Mouse (Mus musculus) thymus, postnatal 36 days (tissue): ENCODE results near the gene Hs1bp3.

Source experiments
- DNase-seq, 2 experiments: peaks; one replicate each; pipeline ENCODE4 v3.0.0; 2022; ENCODE audit warnings: mixed read lengths in 2 of 2

Hs1bp3 gene

DNA sequence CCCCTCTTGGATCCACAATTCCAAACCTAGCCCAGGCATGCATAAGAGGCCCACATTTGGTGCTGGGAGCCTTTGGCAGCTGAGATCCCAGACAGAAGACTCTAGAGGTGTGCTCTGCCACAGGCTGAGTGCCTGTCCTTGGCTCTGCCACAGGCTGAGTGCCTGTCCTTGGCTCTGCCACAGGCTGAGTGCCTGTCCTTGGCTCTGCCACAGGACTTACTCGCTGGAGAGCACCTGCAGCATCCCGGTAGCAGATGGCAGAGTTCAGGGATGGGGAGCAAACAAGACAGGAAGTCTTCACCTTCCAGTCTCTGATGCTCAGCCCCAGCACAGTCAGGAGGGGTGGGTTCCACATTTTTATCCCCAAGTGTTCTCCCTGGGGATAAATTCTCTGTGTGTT, 8.0 kb upstream of the Hs1bp3 start:
- DNase-seq, result no peak

DNA sequence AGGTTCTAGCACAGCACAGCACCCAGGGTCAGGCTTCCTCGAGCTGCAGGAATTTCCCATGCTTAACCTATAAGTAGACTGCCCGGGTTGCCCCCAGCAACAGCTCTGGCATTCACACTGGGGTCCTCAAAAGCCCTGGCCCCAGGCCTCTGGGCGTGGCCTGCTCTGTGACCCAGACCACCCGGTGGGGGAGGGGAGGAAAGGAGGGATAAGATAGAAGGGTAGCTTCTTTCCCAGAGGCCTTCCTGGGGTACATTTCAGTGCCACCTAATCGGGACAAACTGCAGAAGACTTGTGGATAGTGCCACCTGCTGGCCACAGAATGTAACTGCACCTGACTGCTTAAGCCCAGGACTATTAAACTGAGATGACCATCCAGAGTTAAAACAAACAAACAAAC, 6.8 kb upstream of the Hs1bp3 start:
- DNase-seq, result peak; percentile 41 to 45

- DNase-seq, result no peak
Measured at GRCm38 (mm10) chr12:8306910-8307309, 6.3 kb upstream of the Hs1bp3 start.

DNA sequence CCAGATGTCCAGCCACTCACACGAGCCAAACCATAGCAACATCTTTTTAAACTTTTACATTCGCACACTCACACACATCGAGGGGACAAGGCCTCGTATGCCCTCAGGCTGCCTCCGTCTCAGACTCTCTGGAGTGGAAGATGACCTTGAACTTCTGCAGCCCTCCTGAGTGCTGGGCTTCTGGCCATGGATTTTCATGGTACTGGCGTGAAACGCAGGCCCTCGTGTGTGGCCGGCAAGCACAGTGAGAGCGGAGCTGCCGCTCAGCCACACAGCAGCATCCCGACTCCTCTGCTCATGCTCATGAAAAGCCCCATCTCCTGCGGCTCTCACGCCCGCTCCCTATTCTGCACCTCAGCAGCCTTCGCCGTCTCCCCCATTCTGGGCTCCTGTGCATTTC, 2.2 kb upstream of the Hs1bp3 start:
- no peak for DNase-seq

- no peak for DNase-seq
Measured at GRCm38 (mm10) chr12:8312266-8312665, 966 bp upstream of the Hs1bp3 start.

GRCm38 (mm10) chr12:8313773-8314172, 541 bp downstream of the Hs1bp3 start:
- DNase-seq, result no peak

DNA sequence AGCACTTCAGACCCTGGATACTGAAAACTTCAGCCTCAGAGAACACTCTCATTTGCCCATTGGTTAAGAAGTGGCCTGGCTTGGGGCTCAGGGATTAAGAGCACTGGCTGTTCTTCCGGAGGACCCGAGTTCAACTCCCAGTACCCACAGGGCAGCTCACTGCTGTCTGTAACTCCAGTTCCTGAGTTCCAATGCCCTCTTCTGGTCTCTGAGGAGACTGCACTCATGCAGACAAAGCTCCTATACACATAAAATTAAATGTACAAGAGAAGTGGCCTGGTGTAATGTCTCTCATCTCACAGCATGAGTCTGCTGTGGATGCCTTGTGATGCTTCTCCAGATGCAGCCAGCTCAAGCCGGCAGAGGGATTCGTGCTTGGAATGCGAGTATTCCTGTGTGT, 3.3 kb downstream of the Hs1bp3 start:
- DNase-seq, result no peak

- DNase-seq, result peak; percentile 55 to 67
Measured at GRCm38 (mm10) chr12:8320084-8320713, 7.0 kb downstream of the Hs1bp3 start.

GRCm38 (mm10) chr12:8321506-8321905, 8.3 kb downstream of the Hs1bp3 start:
- DNase-seq, result no peak

GRCm38 (mm10) chr12:8324086-8324485, 10.9 kb downstream of the Hs1bp3 start:
- DNase-seq, result no peak

- no peak for DNase-seq
Measured at GRCm38 (mm10) chr12:8325245-8325942, 12.2 kb downstream of the Hs1bp3 start.

- DNase-seq, result no peak
Measured at GRCm38 (mm10) chr12:8325943-8326522, 12.8 kb downstream of the Hs1bp3 start.

- peak; percentile 83 to 87 for DNase-seq
Measured at GRCm38 (mm10) chr12:8326825-8327674, 13.8 kb downstream of the Hs1bp3 start.

DNA sequence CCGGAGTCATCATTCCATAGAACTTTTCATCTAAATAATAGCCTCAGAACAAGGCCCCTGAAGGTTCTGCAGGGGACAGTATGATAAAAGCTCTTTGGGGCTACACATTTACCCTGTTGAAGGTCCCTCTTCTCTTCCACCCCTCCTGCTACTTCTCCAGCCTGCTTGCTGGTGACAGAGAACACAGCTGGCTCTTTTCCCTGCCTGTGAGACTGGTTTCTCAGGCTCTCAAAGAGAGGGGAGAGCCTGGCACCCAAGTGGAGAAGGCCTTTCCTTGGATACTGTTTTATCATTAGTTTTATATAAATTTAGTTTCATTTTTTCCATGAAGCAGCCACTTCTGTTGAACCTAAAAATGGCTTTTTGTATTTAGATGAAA, 14.4 kb downstream of the Hs1bp3 start:
- no peak for DNase-seq

GRCm38 (mm10) chr12:8329236-8329635, 16.0 kb downstream of the Hs1bp3 start:
- DNase-seq, result no peak

DNA sequence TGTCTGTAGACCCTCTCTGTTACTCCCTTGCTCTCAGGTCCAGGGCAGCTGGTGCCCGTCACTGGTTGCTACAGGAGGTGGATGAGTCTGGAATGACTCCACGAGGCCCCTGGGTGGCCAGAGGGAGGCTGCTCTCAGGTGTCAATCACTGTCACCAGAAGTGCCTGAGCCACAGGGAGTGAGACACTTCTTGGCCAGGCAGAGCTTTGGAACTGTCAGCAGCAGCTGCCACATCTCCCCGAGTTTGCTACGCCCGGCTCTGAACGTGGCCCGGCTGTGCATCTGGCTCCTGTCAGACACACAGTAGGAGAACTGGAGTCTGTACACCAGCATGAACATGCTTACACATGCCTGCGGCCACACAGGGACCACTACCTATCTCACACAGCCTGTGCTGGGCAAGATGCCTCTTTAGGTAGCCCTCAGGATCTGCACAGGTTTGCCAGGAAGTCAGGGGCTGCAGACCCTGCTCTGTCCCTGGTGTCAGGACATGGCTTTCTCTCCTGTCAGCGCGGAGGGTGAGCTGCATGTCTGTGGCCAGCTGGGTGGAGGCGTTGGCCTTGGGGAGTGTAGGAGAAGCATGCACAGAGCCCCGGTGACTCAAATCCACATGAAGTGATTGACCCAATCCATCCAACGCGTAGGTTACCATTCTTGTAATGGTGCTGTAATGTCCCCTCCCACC, 18.4 kb downstream of the Hs1bp3 start:
- DNase-seq, result no peak

DNA sequence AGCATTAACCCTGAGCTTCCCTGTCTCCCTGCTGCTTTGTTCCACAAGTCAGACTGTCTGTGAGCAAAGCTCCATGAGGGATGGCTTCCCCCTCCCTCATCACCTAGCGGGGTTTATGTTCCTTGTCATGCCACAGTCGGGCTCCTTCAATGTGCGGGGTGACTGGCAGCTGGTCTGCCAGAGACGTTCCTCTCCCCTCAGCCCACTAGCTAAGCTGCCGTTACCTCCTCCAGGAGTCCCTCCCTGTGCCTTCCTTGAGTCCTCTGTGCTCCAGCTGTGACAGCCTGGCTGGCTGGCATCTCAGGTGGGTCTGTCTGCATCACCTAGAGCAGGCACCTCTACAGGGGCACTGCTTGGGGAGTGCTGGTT, 18.9 kb downstream of the Hs1bp3 start:
- no peak for DNase-seq

- DNase-seq, result no peak
Measured at GRCm38 (mm10) chr12:8333617-8334016, 20.4 kb downstream of the Hs1bp3 start.

GRCm38 (mm10) chr12:8334261-8334660, 21.0 kb downstream of the Hs1bp3 start:
- DNase-seq, result no peak

GRCm38 (mm10) chr12:8335503-8335902, 22.3 kb downstream of the Hs1bp3 start:
- no peak for DNase-seq

GRCm38 (mm10) chr12:8336601-8337285, 23.5 kb downstream of the Hs1bp3 start:
- DNase-seq, result no peak
